Mouse (Mus musculus) spleen, adult 2 months (tissue): ENCODE results near the gene 1700011L22Rik.

ENCODE experiments used
- CTCF ChIP-seq: fragments of 200-500 bp; IDR thresholded peaks from 2 replicates; pipeline ENCODE4 v1.5.1; 2011; ENCODE audit warnings: mild to moderate bottlenecking, inconsistent platforms; ENCODE audit not compliant: insufficient read depth, insufficient read length, insufficient replicate concordance; ENCODE audit errors: extremely low read depth
- POLR2A ChIP-seq: fragments of 200-500 bp; IDR thresholded peaks from 2 replicates; pipeline ENCODE4 v1.6.1; 2011; ENCODE audit warnings: low read depth, low read length, inconsistent platforms

- TF ChIP-seq POLR2A (no peak), CTCF (no peak)
Measured at GRCm38 (mm10) chr8:79165276-79165675, 83.1 kb downstream of the 1700011L22Rik start.
